Comparison of ENCODE assay signal across 15 mouse cellular contexts in genomic region chr1:167261750-167262149, GRCm38 (mm10). TPM values are rescaled to one million over a fixed set of nuclear protein-coding genes. Genes with fewer than 3 reads are reported as not detected.
A peak's percentile ranks its signal among the peaks of the same experiment; 100 is the strongest.
DNase-seq lines count a peak whose midpoint lies in the region; TF ChIP-seq lines count a peak whose summit lies in the region.
"Had no signal": no experiment of that assay in that cellular context is flagged by ENCODE, and none has a peak within 500 bp of the region (broad histone marks: within the 10 kb centered on the region; RNA-seq: fewer than 3 reads in every experiment).

No protein-coding gene starts in this region.

- peak overlapping the region; percentile 47 for H3K27ac ChIP-seq in heart, adult 2 months
- H3K27ac ChIP-seq: forebrain, embryonic 13.5 days; hindbrain, embryonic 10.5 days; macrophage; midbrain, embryonic 12.5 days had no signal

- H3K36me3 ChIP-seq in heart, adult 2 months (ENCODE audit: control insufficient read depth, insufficient read depth, low read length) = no peaks in the 10 kb centered on the region
- H3K36me3 ChIP-seq: midbrain, embryonic 12.5 days had no signal

- H3K4me3 ChIP-seq in heart, adult 2 months = no peak overlapping the region
- H3K4me3 ChIP-seq: forebrain, embryonic 13.5 days; hindbrain, embryonic 10.5 days; midbrain, embryonic 12.5 days; myocyte had no signal

- TF ChIP-seq CTCF in heart, adult 2 months (IDR thresholded peaks at IDR 0.05) = no peak

- no peaks in the 10 kb centered on the region for H3K27me3 ChIP-seq in heart, adult 2 months (ENCODE audit: control insufficient read depth, insufficient read depth, low read length)
- H3K27me3 ChIP-seq: forebrain, embryonic 13.5 days; midbrain, embryonic 12.5 days had no signal

- no peaks in the 10 kb centered on the region for H3K79me2 ChIP-seq in heart, adult 2 months (replicated peaks; ENCODE audit: control insufficient read depth, insufficient read depth, low read length)

- no peak for TF ChIP-seq POLR2A in heart, adult 2 months (IDR thresholded peaks at IDR 0.05; ENCODE audit: insufficient read depth, low read depth, low read length)

- 67% methylated on average over 11 of the region's 11 CpGs for WGBS in heart, adult 2 months

- intact Hi-C loops in heart, adult 2 months (cut with DNase I) = no loop called here
- intact Hi-C loops in heart, postnatal 10 days (cut with DNase I) = no loop called here

- peaks cover 5% of the 10 kb centered on the region; the same call in 1 of the 2 replicates for H3K4me1 ChIP-seq in heart, adult 2 months (ENCODE audit: control insufficient read depth, insufficient read depth, low read length)

- no peak for DNase-seq in heart, adult 2 months
- no peak for DNase-seq in heart, postnatal 10 days
- peak; percentile 44 for DNase-seq in urinary bladder, postnatal 14 days (ENCODE audit: low spot score)
- no peak for DNase-seq in urinary bladder, postnatal 10 days (ENCODE audit: low spot score)
- DNase-seq in lung, postnatal 10 days = peak; percentile 55
- DNase-seq in layer of hippocampus, postnatal 36 days = no peak
- no peak for DNase-seq in spleen, postnatal 36 days (ENCODE audit: low spot score in 2 of 2)
- DNase-seq: adrenal gland, adult 8-10 months; retina, postnatal 1 day; thymus, postnatal 25 days had no signal

- H3K9ac ChIP-seq in heart, adult 2 months (ENCODE audit: low read depth, low read length) = no peak overlapping the region
- H3K9ac ChIP-seq: forebrain, embryonic 13.5 days; midbrain, embryonic 12.5 days had no signal

- TF ChIP-seq EP300 in heart, adult 2 months (IDR thresholded peaks at IDR 0.05; ENCODE audit: insufficient read depth, low read depth, low read length) = no peak

RNA-seq across cellular contexts. Expression of gene Uck2, which starts 23.4 kb away (rescaled TPM):
- 10 to 100 TPM; 45.9 to 57.6 TPM for total RNA-seq in heart, adult 2 months (2021)
- polyA plus RNA-seq in heart, adult 2 months (2012; rRNA removed) = 21.4 and 27.5 TPM in 2 replicates
- total RNA-seq in heart, postnatal 10 days (2021) = 10 to 100 TPM; 55.1 to 56.9 TPM
- total RNA-seq in layer of hippocampus, postnatal 36 days (2021) = 10 to 100 TPM; 38.1 to 39.7 TPM

RNA-seq across cellular contexts. Expression of gene Tmco1, which starts 46.4 kb away (rescaled TPM):
- 10 to 100 TPM; 88.2 to 95.3 TPM for total RNA-seq in heart, adult 2 months (2021)
- 60.3 and 117 TPM in 2 replicates for polyA plus RNA-seq in heart, adult 2 months (2012; rRNA removed)
- 10 to 100 TPM; 84.6 to 94.3 TPM for total RNA-seq in heart, postnatal 10 days (2021)
- 10 to 100 TPM; 52.4 to 52.7 TPM for total RNA-seq in layer of hippocampus, postnatal 36 days (2021)

Comparison
In these comparisons a context has a peak if more than half of its experiments do, and no peak if none do; other contexts are left out.
1. DNase-seq: peak in urinary bladder, postnatal 14 days (single experiment) and lung, postnatal 10 days (single experiment); none in heart, adult 2 months (0 of 2), heart, postnatal 10 days (0 of 2), urinary bladder, postnatal 10 days (single experiment), layer of hippocampus, postnatal 36 days (0 of 2) and spleen, postnatal 36 days (0 of 2).